Mouse (Mus musculus) MEL (cell line): ENCODE measurements around the gene D17H6S53E. TPM values are rescaled to one million over a fixed set of nuclear protein-coding genes. Genes with fewer than 3 reads are reported as not detected.

Experiments used
- DNase-seq: peaks from one replicate; pipeline ENCODE4 v3.0.0; 2011; ENCODE audit warnings: low read depth, low spot score
- H3K27ac ChIP-seq: 2 replicates; pipeline ENCODE4 v1.5.1; 2012; ENCODE audit warnings: low read depth, mild to moderate bottlenecking, control low read depth, low read length, moderate library complexity; ENCODE audit not compliant: control insufficient read depth
- H3K27me3 ChIP-seq, 2 experiments: fragments of 150-350 bp in 1 of 2; sonication (generic) in 1 of 2; 2 replicates each; pipeline ENCODE4 v1.6.1; 2012; ENCODE audit warnings: low read length in 2 of 2, mild to moderate bottlenecking in 2 of 2, improper control_type of control experiment in 1 of 2, moderate library complexity in 1 of 2; ENCODE audit not compliant: insufficient read depth in 2 of 2, control insufficient read depth in 1 of 2
- H3K36me3 ChIP-seq, 2 experiments: 2 replicates each; pipeline ENCODE4 v1.6.1; 2012 to 2014; ENCODE audit warnings: low read length in 2 of 2, improper control_type of control experiment in 1 of 2, inconsistent platforms in 1 of 2, mild to moderate bottlenecking in 1 of 2; ENCODE audit not compliant: insufficient read depth in 2 of 2, control insufficient read depth in 1 of 2
- H3K4me1 ChIP-seq, 2 experiments: fragments of 150-350 bp in 1 of 2; sonication (generic) in 1 of 2; 2 replicates each; pipeline ENCODE4 v1.6.1; 2012; ENCODE audit warnings: low read length in 2 of 2, improper control_type of control experiment in 1 of 2, mild to moderate bottlenecking in 1 of 2; ENCODE audit not compliant: insufficient read depth in 2 of 2, control insufficient read depth in 1 of 2
- H3K4me3 ChIP-seq, 2 experiments: fragments of 150-350 bp in 1 of 2; sonication (generic) in 1 of 2; 2 replicates each; pipeline ENCODE4 v1.5.1; 2012; ENCODE audit warnings: low read depth in 2 of 2, low read length in 2 of 2, mild to moderate bottlenecking in 2 of 2, moderate library complexity in 2 of 2, control low read depth in 1 of 2, improper control_type of control experiment in 1 of 2; ENCODE audit not compliant: control insufficient read depth in 1 of 2, insufficient read depth in 1 of 2
- H3K79me2 ChIP-seq: 2 replicates; pipeline ENCODE4 v1.6.1; 2012; ENCODE audit warnings: mild to moderate bottlenecking, low read length, moderate library complexity; ENCODE audit not compliant: control insufficient read depth, poor library complexity, insufficient read depth
- H3K9ac ChIP-seq: 2 replicates; pipeline ENCODE4 v1.6.1; 2012; ENCODE audit warnings: low read depth, mild to moderate bottlenecking, control low read depth, low read length, moderate library complexity; ENCODE audit not compliant: control insufficient read depth, poor library complexity, severe bottlenecking
- H3K9me3 ChIP-seq: fragments of 150-350 bp; sonication (generic); replicated peaks from 2 replicates; pipeline ENCODE4 v1.6.1; 2012; ENCODE audit warnings: mild to moderate bottlenecking, low read length, improper control_type of control experiment, moderate library complexity; ENCODE audit not compliant: insufficient read depth
- CHD1 ChIP-seq: IDR thresholded peaks from 2 replicates; pipeline ENCODE4 v1.6.1; 2012; ENCODE audit warnings: low read depth, mild to moderate bottlenecking, inconsistent platforms, low read length, improper control_type of control experiment
- CHD2 ChIP-seq: IDR thresholded peaks from 2 replicates; pipeline ENCODE4 v1.6.1; 2011; ENCODE audit warnings: low read length, improper control_type of control experiment
- EP300 ChIP-seq, 2 experiments: IDR thresholded peaks; 2 replicates each; pipeline ENCODE4 v1.6.1; 2011; ENCODE audit warnings: improper control_type of control experiment in 2 of 2, low read length in 2 of 2, low read depth in 1 of 2, mild to moderate bottlenecking in 1 of 2
- ETS1 ChIP-seq: IDR thresholded peaks from 2 replicates; pipeline ENCODE4 v1.6.1; 2012; ENCODE audit warnings: low read depth, mild to moderate bottlenecking, inconsistent platforms, low read length, improper control_type of control experiment, moderate library complexity
- GABPA ChIP-seq: IDR thresholded peaks from 2 replicates; pipeline ENCODE4 v1.6.1; 2012; ENCODE audit warnings: low read depth, mild to moderate bottlenecking, inconsistent platforms, low read length, improper control_type of control experiment, moderate library complexity
- HCFC1 ChIP-seq: IDR thresholded peaks from 2 replicates; pipeline ENCODE4 v1.6.1; 2012; ENCODE audit warnings: low read depth, mild to moderate bottlenecking, inconsistent platforms, low read length, improper control_type of control experiment, moderate library complexity
- MYC ChIP-seq: IDR thresholded peaks from 2 replicates; pipeline ENCODE4 v1.6.1; 2011; ENCODE audit warnings: low read depth, mild to moderate bottlenecking, low read length, improper control_type of control experiment, moderate library complexity
- NELFE ChIP-seq: IDR thresholded peaks from 2 replicates; pipeline ENCODE4 v1.6.1; 2011; ENCODE audit warnings: low read depth, low read length, improper control_type of control experiment
- NRF1 ChIP-seq: IDR thresholded peaks from 2 replicates; pipeline ENCODE4 v1.6.1; 2014; ENCODE audit warnings: low read depth, mild to moderate bottlenecking, inconsistent platforms, low read length, improper control_type of control experiment, moderate library complexity; ENCODE audit not compliant: poor library complexity, insufficient read depth, severe bottlenecking
- SMC3 ChIP-seq: IDR thresholded peaks from 2 replicates; pipeline ENCODE4 v1.6.1; 2011; ENCODE audit warnings: low read depth, low read length, improper control_type of control experiment
- TAL1 ChIP-seq: IDR thresholded peaks from 2 replicates; pipeline ENCODE4 v1.6.1; 2012; ENCODE audit warnings: mild to moderate bottlenecking, inconsistent platforms, low read length, moderate library complexity, mixed read lengths
- TCF12 ChIP-seq: IDR thresholded peaks from 2 replicates; pipeline ENCODE4 v1.6.1; 2014; ENCODE audit warnings: low read depth, mild to moderate bottlenecking, inconsistent platforms, low read length, improper control_type of control experiment, moderate library complexity
- USF1 ChIP-seq: IDR thresholded peaks from 2 replicates; pipeline ENCODE4 v1.6.1; 2014; ENCODE audit warnings: low read depth, mild to moderate bottlenecking, inconsistent platforms, low read length, improper control_type of control experiment, moderate library complexity
- USF2 ChIP-seq, 2 experiments: IDR thresholded peaks; 2 replicates each; pipeline ENCODE4 v1.6.1; 2011 to 2012; ENCODE audit warnings: improper control_type of control experiment in 2 of 2, low read length in 2 of 2, borderline replicate concordance in 1 of 2, inconsistent platforms in 1 of 2, low read depth in 1 of 2, mild to moderate bottlenecking in 1 of 2; ENCODE audit not compliant: insufficient read depth in 1 of 2
- polyA plus RNA-seq, 2 experiments: library from polyadenylated mRNA; stranded (reverse) in 1 of 2; unstranded in 1 of 2; fragments of >175 nt in 1 of 2; fragments of >200 nt in 1 of 2; gene quantifications; 2 replicates each; pipeline versions ENCODE4 v1.2.1 to v1.2.4; 2012; ENCODE audit warnings: low replicate concordance in 2 of 2, low read depth in 1 of 2; ENCODE audit not compliant: insufficient read length in 2 of 2, insufficient read depth in 1 of 2, missing spikeins in 1 of 2
- total RNA-seq: library from RNA; depleted of rRNA; stranded (reverse); fragments of 300-350 nt; gene quantifications from 2 replicates; pipeline ENCODE4 v1.2.3, GENCODE M21; 2012

Gene D17H6S53E
- total and polyA plus RNA-seq, 3 experiments, result 11.6 to 13.6 TPM; not detected in 1

- no peaks in the 10 kb centered on the region for H3K79me2 ChIP-seq
- H3K36me3 ChIP-seq, result peaks cover 0 to 25% of the 10 kb centered on the region in 2 experiments
- TF ChIP-seq TCF12 (no peak), SMC3 (no peak)
- TF ChIP-seq, all 39 proteins: peak for 0
- H3K9ac ChIP-seq, result no peak overlapping the region
- peaks cover 20 to 33% of the 10 kb centered on the region in 2 experiments for H3K4me1 ChIP-seq
- H3K9me3 ChIP-seq, result no peaks in the 10 kb centered on the region
- DNase-seq, result no peak
- no peak overlapping the region for H3K27ac ChIP-seq
- no peaks in the 10 kb centered on the region for H3K27me3 ChIP-seq
- no peak overlapping the region for H3K4me3 ChIP-seq
Measured at GRCm38 (mm10) chr17:35100196-35100765, 25.9 kb upstream of the D17H6S53E start.

GRCm38 (mm10) chr17:35101161-35101560 is 25.0 kb upstream of the D17H6S53E start:
- no peak overlapping the region for H3K27ac ChIP-seq
- peaks cover 22 to 36% of the 10 kb centered on the region in 2 experiments for H3K4me1 ChIP-seq

GRCm38 (mm10) chr17:35102299-35102698 is 23.9 kb upstream of the D17H6S53E start:
- TF ChIP-seq USF1 (no peak), GABPA (no peak), TAL1 (no peak), MYC (no peak), SMC3 (no peak), CHD2 (no peak), NRF1 (no peak), ETS1 (no peak)
- Histone ChIP-seq H3K36me3 (peaks cover 0 to 31% of the 10 kb centered on the region in 2 experiments), H3K27ac (peak overlapping the region; percentile 96), H3K9ac (peak overlapping the region; percentile 64; the same call in 1 of the 2 replicates), H3K9me3 (no peaks in the 10 kb centered on the region), H3K79me2 (no peaks in the 10 kb centered on the region), H3K27me3 (no peaks in the 10 kb centered on the region), H3K4me1 (peaks cover 22 to 36% of the 10 kb centered on the region in 2 experiments), H3K4me3 (no peak overlapping the region)
- DNase-seq, result no peak

More at GRCm38 (mm10) chr17:35101161-35101560, 25.0 kb upstream of the D17H6S53E start:
- Histone ChIP-seq H3K9ac (no peak overlapping the region), H3K79me2 (no peaks in the 10 kb centered on the region), H3K4me3 (no peak overlapping the region), H3K36me3 (peaks cover 0 to 31% of the 10 kb centered on the region in 2 experiments), H3K27me3 (no peaks in the 10 kb centered on the region), H3K9me3 (no peaks in the 10 kb centered on the region)
- no peak for DNase-seq
- TF ChIP-seq EP300 (IDR thresholded peaks at IDR 0.05; ENCODE audit: low read depth in 1 of 2, low read length in 2 of 2), result no peak
- TF ChIP-seq USF2 (IDR thresholded peaks at IDR 0.05; ENCODE audit: borderline replicate concordance in 1 of 2, insufficient read depth in 1 of 2, low read depth in 1 of 2, low read length in 2 of 2), result no peak
- TF ChIP-seq USF1, result no peak
- no peak for TF ChIP-seq GABPA
- no peak for TF ChIP-seq TCF12
- no peak for TF ChIP-seq NELFE
- no peak for TF ChIP-seq CHD1
- no peak for TF ChIP-seq TAL1
- no peak for TF ChIP-seq HCFC1
